Mouse (Mus musculus): ENCODE data around the gene Col6a6. TPM values are rescaled to one million over a fixed set of nuclear protein-coding genes. Genes with fewer than 3 reads are reported as not detected.

Col6a6 gene
- total RNA-seq, 2 experiments from 2014 or later = 0.60 to 0.71 TPM

GRCm38 (mm10) chr9:105739446-105739845 lies 88.5 kb downstream of the Col6a6 start:
- no peak for DNase-seq (ENCODE audit: low spot score in 2 of 2)

GRCm38 (mm10) chr9:105737448-105737847 lies 90.5 kb downstream of the Col6a6 start:
- no peak for DNase-seq (ENCODE audit: low spot score in 2 of 2)

GRCm38 (mm10) chr9:105735195-105735594 lies 92.8 kb downstream of the Col6a6 start:
- peak in 1 of 2 experiments; percentile 17 for DNase-seq (ENCODE audit: low spot score in 2 of 2)

- no peak for DNase-seq (ENCODE audit: low spot score in 2 of 2)
These were observed 93.3 kb downstream of the Col6a6 start for GRCm38 (mm10) chr9:105734651-105735050.

- DNase-seq (ENCODE audit: low spot score in 2 of 2) = no peak
These were observed 96.0 kb downstream of the Col6a6 start for GRCm38 (mm10) chr9:105731976-105732375.

GRCm38 (mm10) chr9:105720430-105720829 lies 107.5 kb downstream of the Col6a6 start:
- DNase-seq (ENCODE audit: low spot score in 2 of 2) = no peak

- no peak for DNase-seq (ENCODE audit: low spot score in 2 of 2)
These were observed 108.0 kb downstream of the Col6a6 start for GRCm38 (mm10) chr9:105719851-105720395.

GRCm38 (mm10) chr9:105719367-105719766 lies 108.6 kb downstream of the Col6a6 start:
- DNase-seq (ENCODE audit: low spot score in 2 of 2) = no peak

GRCm38 (mm10) chr9:105712049-105712448 lies 115.9 kb downstream of the Col6a6 start:
- no peak for DNase-seq (ENCODE audit: low spot score in 2 of 2)

GRCm38 (mm10) chr9:105705011-105705410 lies 122.9 kb downstream of the Col6a6 start:
- no peak for DNase-seq (ENCODE audit: low spot score in 2 of 2)

- no peak for DNase-seq (ENCODE audit: low spot score in 2 of 2)
These were observed 123.6 kb downstream of the Col6a6 start for GRCm38 (mm10) chr9:105704226-105704932.

- DNase-seq (ENCODE audit: low spot score in 2 of 2) = no peak
These were observed 126.0 kb downstream of the Col6a6 start for GRCm38 (mm10) chr9:105701966-105702365.

GRCm38 (mm10) chr9:105700702-105701101 lies 127.3 kb downstream of the Col6a6 start:
- no peak for DNase-seq (ENCODE audit: low spot score in 2 of 2)

GRCm38 (mm10) chr9:105697764-105698396 lies 130.1 kb downstream of the Col6a6 start:
- no peak for DNase-seq (ENCODE audit: low spot score in 2 of 2)

GRCm38 (mm10) chr9:105696818-105697564 lies 131.0 kb downstream of the Col6a6 start:
- no peak for DNase-seq (ENCODE audit: low spot score in 2 of 2)

- peak; percentile 62 to 64 for DNase-seq (ENCODE audit: low spot score in 2 of 2)
These were observed 134.1 kb downstream of the Col6a6 start for GRCm38 (mm10) chr9:105693854-105694253.

GRCm38 (mm10) chr9:105693056-105693455 lies 134.9 kb downstream of the Col6a6 start:
- no peak for DNase-seq (ENCODE audit: low spot score in 2 of 2)

GRCm38 (mm10) chr9:105692472-105692871 lies 135.5 kb downstream of the Col6a6 start:
- DNase-seq (ENCODE audit: low spot score in 2 of 2) = peak; percentile 57 to 79

GRCm38 (mm10) chr9:105689485-105689884 lies 138.5 kb downstream of the Col6a6 start:
- DNase-seq (ENCODE audit: low spot score in 2 of 2) = no peak

GRCm38 (mm10) chr9:105684549-105685165 lies 143.3 kb downstream of the Col6a6 start:
- DNase-seq (ENCODE audit: low spot score in 2 of 2) = peak in 1 of 2 experiments; percentile 51

GRCm38 (mm10) chr9:105681386-105681785 lies 146.6 kb downstream of the Col6a6 start:
- DNase-seq (ENCODE audit: low spot score in 2 of 2) = no peak

Measured in layer of hippocampus, postnatal 14 days (tissue).